Mouse (Mus musculus) cerebellum, adult 11 months (tissue): ENCODE measurements around the gene Ralgps2.

Experiments used
- DNase-seq: peaks from one replicate; pipeline ENCODE4 v3.0.0; 2022

The Ralgps2 gene

DNA sequence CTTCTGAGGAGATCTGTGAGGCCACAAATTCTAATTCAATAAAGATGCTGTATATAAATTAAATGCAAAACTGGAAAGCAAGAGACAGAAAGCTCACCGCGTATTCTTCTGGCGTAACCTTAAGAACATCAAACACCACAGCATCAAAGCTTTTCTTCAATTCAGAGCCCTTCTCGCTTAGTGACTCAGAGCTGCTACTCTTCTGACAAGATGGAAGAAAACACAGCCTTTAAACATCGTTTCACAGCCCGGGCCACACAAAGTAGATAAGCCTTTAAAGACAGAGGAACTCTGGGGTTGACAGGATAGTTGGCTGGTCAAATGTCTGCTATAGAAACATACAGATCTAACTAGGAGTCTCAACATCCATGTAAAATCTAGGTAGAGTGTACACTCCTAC, 37.7 kb downstream of the Ralgps2 start:
- DNase-seq: no peak

DNA sequence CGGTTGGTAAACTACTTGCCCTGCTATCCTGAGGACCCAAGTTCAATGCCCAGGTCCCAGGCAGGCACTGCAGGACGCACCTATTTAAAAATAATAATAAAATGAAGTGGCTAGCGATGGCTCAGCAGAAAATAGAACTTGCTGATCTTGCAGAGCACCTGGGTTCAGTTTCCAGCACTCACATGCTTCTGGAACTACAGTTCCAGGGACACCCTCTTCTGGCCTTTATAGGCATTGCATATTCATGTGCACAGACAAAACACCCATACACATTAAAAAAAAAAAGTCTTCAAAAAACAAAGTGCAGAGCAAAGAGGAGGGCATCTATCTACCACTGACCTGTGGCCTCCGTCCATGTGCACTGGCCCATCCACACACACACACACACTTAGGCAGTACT, 47.9 kb downstream of the Ralgps2 start:
- DNase-seq: no peak

DNA sequence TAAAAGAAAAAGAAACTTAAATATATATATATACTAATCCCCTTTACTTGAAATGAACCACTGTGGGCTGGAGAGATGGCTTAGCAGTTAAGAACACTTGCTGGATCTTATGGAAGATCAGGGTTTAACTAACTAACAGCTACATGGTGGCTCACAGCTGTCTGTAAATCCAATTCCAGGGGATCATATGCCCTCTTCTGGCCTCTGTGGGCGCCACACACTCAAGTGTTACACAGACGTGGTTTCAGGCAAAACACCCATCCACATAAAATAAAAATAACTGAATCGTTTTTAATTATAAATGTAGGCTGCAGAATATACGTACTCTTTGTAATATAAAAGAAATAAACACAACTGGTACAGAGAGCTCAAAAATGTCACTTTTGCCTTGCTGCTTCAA, 50.6 kb downstream of the Ralgps2 start:
- DNase-seq: no peak

DNA sequence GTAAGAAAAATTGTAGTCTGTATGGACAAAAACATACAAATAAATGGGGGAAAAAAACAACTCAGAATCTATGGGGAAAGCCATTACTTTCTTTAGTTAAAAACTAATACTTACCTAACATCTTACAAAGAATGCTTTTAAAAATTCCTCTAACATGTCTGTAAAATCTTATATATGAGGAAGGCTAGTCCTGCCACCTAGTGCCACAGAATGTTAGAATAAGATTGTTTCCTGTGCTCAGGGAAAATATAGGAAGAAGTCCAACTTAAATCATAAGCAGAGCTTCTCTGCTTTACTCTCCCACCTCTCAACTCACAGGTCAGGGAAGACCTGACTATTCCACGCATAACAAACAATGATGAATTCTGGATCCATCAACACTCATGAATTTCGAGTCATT, 53.5 kb downstream of the Ralgps2 start:
- no peak for DNase-seq

DNA sequence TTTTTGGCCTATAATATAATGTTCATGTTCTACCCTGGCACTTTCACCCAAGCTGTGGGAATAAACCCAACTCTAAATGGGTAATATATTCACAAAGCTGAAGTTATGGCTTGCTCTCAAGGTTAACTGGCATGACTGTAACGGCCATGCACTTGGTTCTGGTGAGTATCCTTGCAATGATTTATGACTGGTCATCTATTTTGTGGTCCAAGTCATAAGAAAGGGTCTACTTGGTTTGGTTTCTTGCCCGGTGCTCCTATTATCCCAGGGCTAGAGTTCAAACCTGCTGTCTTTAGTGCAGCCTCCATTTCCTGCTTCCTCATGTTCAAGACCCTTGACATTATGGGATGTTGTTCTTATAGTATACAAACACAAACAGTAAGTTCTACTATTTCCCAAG, 54.6 kb downstream of the Ralgps2 start:
- DNase-seq: no peak

DNA sequence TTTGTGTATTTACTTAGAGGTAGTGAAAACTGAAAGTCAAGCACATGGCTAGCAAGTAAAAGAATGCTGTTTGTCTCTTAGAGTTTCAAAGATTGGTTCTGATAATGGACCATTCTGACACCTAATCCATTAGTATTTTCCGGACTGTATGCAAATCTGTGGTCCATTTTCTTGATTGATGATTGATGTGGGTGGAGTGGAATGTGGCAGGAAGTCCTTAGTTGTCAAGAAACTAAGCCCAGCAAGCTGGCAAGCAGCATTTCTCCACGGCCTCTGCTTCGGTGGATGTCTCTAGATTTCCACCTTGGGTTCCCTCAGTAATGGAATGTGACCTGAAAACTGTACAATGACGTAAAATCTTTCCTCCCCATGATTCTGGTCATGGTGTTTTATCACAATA, 68.8 kb downstream of the Ralgps2 start:
- DNase-seq: no peak

DNA sequence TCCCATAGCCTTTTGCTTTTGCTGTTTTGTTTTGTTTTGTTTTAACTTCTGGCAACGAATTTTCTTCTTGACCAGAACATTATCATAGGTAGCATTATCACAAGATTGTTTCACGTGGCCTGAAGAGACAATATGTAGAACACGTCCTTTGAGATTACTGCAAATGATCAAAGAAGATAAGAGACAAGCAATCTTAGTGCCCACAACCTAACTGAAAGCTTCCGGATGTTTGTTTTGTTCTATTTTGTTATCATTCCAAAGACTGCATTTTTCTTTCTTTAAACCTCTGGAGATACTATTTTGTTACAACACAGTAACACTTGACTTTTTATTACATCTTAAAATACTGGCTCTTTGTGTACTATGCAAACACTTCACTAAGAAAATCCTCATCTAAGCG, 69.4 kb downstream of the Ralgps2 start:
- no peak for DNase-seq

DNA sequence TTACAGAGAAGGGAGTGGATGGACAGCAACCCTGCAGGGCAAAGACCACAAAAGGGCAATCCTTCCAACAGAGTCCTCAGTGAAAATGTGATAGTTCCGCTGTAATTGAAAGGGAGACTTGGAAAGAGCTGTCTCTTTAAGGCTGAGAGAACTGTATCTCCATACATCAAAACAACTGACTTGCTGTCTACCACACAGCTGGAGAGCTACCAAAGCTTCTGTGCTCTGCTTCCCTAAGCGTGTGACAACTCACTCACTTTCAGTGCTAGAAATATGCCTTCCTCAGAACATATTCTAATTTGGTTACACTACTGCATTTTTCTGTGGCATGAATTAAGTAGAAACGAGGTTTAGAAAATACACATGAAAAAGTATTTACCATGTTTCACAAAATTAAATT, 75.2 kb downstream of the Ralgps2 start:
- DNase-seq: no peak

DNA sequence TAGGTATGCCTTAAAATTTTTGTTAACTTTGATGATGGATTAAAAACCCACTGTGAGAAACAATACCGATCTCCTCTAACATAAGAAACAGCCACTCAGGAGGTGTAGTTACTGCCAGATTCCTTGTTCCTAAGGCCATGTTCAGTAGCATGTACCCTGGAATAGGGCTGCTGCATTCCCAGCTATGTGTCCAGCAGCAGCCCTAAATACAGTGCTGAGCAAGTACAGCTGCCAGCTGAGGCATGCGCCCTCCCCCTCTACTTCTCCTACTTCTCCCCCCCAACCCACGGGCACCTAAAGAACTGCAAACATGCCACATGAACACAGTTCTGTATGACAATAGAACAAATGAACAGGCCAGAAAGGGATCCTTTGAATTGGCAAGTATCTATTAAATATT, 75.7 kb downstream of the Ralgps2 start:
- DNase-seq: no peak

DNA sequence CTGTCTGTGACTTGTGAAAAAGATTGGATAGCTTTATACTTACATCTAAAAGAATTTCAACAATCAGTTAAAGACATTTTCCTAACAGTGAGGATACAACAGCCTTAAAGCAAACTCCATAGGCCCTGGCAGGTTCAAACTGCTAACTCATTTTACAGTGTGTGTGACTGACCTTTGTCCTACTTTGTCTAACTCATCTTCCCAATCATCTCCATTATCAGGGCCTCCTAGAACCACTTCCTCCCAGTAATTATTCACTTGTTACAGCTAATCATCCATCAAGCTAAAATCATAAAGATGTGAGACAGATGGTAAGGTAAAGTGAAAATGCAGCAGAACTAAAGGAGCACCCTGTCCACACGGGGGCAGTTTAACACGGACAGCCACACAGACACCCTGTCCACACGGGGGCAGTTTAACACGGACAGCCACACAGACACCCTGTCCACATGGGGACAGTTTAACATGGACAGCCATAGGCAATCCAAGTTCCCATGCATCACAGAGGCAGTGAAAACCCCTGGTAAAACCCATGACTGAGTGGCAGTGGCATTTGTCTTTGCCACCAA, 77.9 kb downstream of the Ralgps2 start:
- no peak for DNase-seq

DNA sequence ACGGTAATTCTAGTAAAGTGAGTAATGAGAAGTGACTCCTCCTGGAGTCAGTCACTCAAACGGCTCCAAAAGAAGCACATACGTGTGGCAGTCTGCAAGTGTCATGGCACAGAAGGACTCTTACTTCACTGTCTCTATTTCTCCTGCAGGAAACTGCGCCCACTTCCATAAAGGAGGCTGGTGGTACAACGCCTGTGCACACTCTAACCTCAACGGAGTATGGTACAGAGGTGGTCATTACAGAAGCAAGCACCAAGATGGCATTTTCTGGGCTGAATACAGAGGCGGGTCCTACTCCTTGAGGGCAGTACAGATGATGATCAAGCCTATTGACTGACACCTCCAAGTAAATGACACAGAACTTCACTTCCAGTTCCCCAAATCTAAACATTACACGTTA, 79.2 kb downstream of the Ralgps2 start:
- DNase-seq: no peak

DNA sequence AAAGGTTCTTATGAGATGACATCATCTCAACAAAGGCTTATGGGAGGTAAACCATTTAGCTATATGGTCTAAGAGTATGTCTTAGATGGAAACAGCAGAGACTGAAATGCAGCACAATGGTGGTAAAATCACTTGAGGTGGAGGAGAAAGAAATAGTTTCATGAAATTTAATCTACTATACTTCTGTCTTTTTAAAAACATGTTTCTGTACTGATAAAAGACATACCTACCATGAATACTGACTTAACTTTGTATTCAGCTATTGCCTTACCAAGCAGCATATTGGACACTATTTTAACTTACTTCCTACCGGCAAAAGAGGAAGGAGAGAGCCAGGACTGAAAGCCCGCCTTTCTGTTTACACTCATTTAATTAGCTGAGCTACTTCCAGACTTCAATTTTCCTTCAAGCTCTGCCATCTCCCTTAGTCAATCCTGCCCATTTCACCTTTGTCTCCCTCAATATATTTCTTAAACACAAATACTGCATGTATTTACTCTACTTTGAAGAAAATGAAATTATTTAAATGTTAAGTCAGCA, 79.6 kb downstream of the Ralgps2 start:
- DNase-seq: no peak

DNA sequence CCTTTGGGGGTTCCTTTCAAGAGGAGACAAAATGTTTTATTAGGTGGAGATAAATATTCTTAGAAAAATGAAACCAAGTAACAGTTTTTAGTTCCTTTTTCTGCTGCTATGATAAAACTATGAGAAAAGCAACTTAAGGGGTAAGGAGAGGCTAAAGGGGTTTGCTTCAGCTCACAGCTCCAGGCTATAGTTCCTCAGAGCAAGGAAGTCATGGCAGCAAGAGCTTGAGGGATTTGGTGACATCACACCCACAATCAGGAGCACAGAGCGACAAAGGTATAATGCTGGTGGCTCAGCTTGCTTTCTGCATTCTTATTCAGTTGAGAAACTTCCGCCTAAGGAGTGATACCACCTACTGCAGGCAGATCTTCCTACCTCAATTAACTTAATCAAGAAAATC, 80.3 kb downstream of the Ralgps2 start:
- DNase-seq: no peak

DNA sequence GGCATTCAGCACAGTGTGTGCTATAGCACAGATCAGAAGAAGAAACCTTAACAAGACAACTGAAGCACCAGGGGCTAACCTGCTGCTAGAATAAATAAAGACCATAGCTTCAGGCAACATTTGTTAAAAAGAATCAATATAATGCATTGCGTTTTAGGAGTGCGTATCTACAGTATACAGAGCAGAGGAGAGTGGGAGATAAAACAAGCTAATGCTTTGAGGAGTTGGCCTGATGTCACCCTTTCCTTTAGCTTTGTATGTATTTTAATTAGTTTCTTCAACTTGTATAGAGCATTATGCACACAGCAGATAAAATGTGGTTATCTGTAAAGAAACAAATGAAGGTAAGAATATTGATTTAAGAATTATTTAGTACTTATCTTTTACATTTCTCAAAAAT, 82.8 kb downstream of the Ralgps2 start:
- DNase-seq: no peak

DNA sequence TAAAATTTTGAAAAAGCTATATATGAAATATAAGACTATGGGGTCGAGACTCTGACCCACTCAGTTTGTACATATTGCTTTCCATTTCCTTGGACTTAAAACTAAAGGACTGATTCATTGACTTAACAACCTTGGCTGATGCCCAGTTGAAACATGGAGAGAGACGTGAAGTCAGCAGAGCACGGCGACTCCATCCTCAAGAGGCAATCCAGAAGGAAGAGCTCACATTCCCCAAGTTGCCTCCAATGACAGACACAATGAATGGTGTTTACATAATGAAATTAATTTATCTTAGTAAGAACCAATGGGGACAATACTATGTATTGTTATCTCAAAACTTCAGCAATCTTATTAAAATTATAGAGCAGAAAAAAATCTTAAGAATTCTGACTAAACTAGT, 84.9 kb downstream of the Ralgps2 start:
- no peak for DNase-seq

DNA sequence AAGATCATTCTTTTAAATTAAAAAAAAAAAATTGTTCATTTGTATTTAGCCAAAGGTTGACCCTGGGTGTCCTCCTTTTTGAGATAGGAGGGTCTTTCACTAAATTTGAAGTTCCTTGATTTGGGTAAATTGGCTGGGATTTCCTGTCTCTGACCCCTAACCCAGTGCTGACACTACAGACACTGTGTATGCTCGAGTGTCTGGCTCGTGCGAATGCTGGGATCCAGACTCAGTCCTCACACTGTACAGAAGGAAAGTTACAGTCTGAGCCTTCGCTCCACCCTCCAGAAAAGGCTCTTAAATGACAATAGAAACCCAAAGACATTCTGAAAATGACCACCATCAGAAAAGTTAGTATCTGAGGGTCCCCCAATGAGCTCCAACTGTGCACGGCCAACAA, 86.6 kb downstream of the Ralgps2 start:
- no peak for DNase-seq

DNA sequence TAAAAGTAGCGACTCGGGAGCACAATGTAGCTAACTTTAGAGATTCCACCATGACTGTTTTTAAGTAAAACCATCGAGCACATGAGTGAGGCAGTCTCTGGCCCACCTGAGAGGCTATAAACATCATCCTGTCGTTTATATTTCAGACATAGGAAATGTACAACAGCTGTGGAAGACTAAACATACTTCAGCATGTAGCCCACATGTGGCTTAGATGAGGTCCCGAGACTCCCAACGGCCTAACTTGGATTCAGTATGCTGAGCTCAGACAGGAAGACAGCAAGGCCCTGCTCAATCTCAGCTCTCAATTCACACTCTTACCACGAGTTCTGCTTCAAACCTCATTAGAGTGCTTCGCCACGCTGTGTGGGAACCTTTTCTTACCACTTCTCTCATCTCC, 87.0 kb downstream of the Ralgps2 start:
- no peak for DNase-seq

DNA sequence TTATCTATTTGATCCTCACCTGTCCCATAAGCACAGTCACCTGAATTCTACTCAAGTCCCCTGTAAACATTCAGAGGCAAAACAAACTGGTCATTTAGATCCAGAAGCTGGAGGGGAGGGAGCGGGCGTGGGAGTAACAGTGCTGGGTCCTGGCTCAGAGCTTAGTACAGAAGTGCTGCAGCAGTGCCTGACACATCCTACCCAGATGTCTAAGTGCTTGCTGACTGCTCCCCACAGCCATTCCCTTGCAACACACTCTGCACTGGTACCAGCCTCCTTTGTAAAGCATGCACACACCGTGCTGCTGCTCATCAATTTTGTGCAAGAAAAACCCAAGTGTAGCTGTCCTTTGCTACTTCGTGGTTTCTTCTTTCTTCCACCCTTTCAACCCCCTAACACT, 92.3 kb downstream of the Ralgps2 start:
- no peak for DNase-seq

DNA sequence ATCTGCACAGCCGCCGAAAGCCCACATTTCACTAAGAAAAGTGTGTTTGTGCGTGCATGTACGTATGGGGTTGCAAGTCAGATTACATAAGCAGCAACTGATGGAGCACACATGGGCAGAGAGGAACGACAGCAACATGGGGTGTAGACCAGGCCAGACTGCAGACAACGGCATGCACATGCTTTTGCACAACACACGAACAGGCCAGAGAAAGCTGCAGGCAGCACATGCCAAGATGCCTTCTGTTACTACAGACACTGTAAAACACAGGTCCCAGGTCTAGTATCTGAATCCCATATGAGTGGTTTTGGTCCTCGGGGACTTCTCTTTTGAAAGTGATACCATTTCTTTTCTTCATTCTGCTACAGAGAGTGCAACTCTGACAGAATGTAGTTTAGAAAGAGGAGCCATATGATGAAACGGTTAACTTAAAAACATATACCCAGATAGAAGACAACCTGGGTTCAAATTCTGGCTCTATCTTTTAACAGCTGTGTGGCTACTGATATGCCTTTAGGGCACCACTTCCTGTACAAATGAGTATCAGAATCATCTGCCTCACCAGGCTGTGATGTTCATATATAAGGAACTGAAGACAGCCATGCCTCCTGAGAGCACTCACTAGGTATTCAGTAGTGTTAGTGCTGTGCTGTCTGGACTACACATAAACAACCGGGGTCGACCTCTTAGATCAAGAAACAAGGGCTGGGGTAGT, 97.6 kb downstream of the Ralgps2 start:
- DNase-seq: no peak

DNA sequence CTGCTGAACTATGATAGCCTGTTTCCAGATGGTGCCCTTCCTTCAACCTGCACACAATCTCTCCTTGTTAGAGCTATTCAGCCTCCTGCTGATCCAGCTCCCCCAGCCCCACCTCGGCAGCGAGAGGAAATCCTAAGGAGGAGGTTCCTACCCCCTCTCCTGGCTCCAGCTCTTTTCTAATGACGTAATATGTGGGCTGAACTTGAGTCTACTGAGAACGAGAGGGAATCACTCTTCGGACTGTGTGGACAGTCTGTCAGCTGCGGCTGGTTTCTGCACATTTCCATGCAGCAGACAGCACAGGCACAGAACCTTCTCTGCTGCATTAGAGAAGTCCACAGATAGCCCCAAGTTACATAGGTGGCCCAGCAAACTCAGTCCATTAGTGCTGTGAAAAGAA, 100.7 kb downstream of the Ralgps2 start:
- DNase-seq: no peak

DNA sequence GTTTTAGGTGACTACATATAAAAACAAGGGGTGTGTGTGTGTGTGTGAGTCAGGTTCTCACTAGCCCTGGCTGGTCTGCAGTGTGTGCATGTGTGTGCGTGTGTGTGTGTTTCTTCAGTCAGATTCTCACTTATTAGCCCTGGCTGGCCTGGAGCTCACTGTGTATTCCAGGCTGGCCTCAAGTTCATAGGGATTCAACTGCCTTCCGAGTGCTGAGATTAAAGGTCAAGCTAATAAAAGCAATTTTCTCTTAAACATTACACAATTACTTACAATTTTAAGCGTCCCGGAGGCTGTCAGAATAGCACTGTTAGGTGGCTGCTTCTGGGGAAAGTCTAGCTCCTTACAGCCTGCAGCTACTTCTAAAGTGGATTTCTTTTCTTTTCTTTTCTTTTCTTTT, 101.2 kb downstream of the Ralgps2 start, which contains the start of gene Angptl1:
Gene Angptl1 (plus strand): TSS at position 386 of the 400 bp plus-strand sequence.
- no peak for DNase-seq

DNA sequence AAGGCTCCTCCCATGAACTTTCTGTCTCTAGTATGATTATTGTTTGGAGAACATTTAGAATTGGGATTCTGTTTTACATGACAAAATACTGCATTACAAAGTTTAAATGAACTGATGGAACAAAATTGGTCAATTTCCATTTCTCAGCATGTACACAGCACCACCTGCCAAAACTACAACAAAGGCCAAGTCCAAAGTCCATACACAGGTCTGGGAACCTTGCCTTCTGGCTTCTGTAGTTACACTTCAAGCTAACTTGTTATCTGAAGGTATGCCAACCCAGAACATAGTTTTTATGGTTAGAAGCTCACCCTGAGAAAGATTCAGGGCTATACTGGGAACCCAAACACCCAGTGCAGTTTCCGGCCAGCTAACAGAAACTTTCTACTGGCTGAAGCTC, 120.2 kb downstream of the Ralgps2 start:
- DNase-seq: no peak

DNA sequence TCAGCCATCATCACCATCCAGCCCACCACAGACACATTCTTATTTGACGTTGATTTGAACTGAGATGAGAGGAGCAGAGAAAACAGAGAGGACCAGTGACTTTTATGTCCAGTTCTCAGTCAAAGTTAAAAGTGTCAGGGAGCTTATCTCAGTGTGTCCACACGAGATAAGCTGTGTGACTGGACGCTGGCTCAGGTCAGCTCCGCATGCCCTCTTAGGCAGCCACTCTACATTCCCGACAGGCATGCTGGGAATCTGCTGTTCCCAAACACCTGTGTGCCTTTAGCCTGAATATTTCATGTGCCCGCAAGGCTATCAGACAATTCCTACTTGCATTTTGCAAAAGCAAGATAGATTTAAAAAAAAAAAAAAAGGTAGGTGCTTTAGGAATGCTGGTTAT, 125.9 kb downstream of the Ralgps2 start:
- DNase-seq: no peak

DNA sequence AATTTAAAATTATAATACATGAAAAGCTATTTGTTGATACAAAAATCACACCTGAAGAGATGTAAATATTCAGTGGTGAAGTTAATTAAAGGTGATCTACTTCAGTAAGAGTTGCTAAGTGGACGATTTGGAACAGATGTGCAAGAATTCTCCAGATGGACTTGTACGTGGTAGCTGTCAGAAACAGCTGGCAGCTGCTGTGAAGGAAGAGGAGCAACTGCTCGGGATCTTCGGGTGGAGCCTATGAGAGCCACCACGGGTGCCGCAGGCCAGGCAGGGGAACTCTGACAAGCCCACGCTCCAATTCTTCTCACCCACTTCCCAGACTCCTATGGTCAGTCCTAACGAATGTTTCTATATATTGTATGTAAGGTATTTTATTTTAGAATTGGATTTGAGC, 126.7 kb downstream of the Ralgps2 start:
- no peak for DNase-seq

DNA sequence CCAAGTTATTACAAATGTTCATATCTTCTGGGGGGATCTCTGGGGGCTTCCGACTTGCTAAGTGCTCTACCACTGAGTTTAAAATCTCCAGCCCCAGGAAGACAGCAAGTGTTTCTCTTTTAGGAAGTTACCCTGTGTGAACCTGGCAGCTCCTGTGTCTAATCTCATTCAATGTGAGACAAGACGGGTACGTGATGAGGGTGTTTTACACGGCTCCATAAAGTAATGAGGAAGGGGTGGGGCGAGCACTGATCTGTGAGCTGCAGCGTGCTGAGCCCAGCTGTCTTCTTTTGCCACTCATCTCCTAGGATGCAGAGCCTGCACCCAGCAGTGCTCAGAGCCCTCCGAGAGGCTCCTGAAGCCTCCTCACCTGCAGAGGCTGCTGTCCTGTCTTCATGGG, 127.5 kb downstream of the Ralgps2 start:
- no peak for DNase-seq
